Mouse (Mus musculus) gastrocnemius, adult 18-20 months (tissue): Measurements from ENCODE around the gene Phox2a. TPM values are rescaled to one million over a fixed set of nuclear protein-coding genes. Genes with fewer than 3 reads are reported as not detected.
A peak's percentile ranks its signal among the peaks of the same experiment; 100 is the strongest.

Experiments
- DNase-seq: peaks from one replicate; pipeline ENCODE4 v3.0.0; 2021; ENCODE audit warnings: low spot score
- long read RNA-seq, 2 experiments: library from polyadenylated mRNA; stranded (forward); transcript quantifications; one replicate each; pipeline ENCODE4 v2.0.0; 2021
- total RNA-seq, 2 experiments: library from RNA; stranded (reverse); gene quantifications; 2 replicates each; pipeline ENCODE4 v1.2.3; 2021

The Phox2a gene
- total RNA-seq = not detected
- long read RNA-seq, experiment 1 = 0 reads
- long read RNA-seq, experiment 2 = 0 reads

GRCm38 (mm10) chr7:101817861-101818401 lies at the start of gene Phox2a:
TSS of gene Phox2a (plus strand) at chr7:101818313.
- no peak for DNase-seq

GRCm38 (mm10) chr7:101770051-101770450 lies 48.1 kb upstream of the Phox2a start:
- no peak for DNase-seq

- no peak for DNase-seq
Measured at GRCm38 (mm10) chr7:101771604-101772003, 46.5 kb upstream of the Phox2a start.

- DNase-seq = no peak
Measured at GRCm38 (mm10) chr7:101772687-101773086, 45.4 kb upstream of the Phox2a start.

- DNase-seq = no peak
Measured at GRCm38 (mm10) chr7:101777053-101777452, 41.1 kb upstream of the Phox2a start.

- no peak for DNase-seq
Measured at GRCm38 (mm10) chr7:101820295-101821030, 2.4 kb downstream of the Phox2a start.

- DNase-seq = peak; percentile 56
Measured at GRCm38 (mm10) chr7:101821571-101822501, 3.7 kb downstream of the Phox2a start.

GRCm38 (mm10) chr7:101822836-101823757 lies 5.0 kb downstream of the Phox2a start:
- no peak for DNase-seq

- no peak for DNase-seq
Measured at GRCm38 (mm10) chr7:101823758-101824630, 5.9 kb downstream of the Phox2a start.

GRCm38 (mm10) chr7:101830373-101830772 lies 12.3 kb downstream of the Phox2a start:
- DNase-seq = no peak

GRCm38 (mm10) chr7:101831437-101831836 lies 13.3 kb downstream of the Phox2a start:
- no peak for DNase-seq

GRCm38 (mm10) chr7:101832372-101832771 lies 14.3 kb downstream of the Phox2a start:
- no peak for DNase-seq

GRCm38 (mm10) chr7:101833352-101833751 lies 15.2 kb downstream of the Phox2a start:
- DNase-seq = no peak

GRCm38 (mm10) chr7:101833916-101834584 lies 15.9 kb downstream of the Phox2a start:
- DNase-seq = no peak

GRCm38 (mm10) chr7:101834903-101835302 lies 16.8 kb downstream of the Phox2a start:
- no peak for DNase-seq

- DNase-seq = no peak
Measured at GRCm38 (mm10) chr7:101835457-101836109, 17.5 kb downstream of the Phox2a start.

- peak; percentile 41 for DNase-seq
Measured at GRCm38 (mm10) chr7:101836271-101837153, 18.4 kb downstream of the Phox2a start.

- peak; percentile 30 for DNase-seq
Measured at GRCm38 (mm10) chr7:101837154-101837605, 19.1 kb downstream of the Phox2a start.
